Mouse (Mus musculus): ENCODE results near the gene Rad54l. TPM values are rescaled to one million over a fixed set of nuclear protein-coding genes. Genes with fewer than 3 reads are reported as not detected.

The Rad54l gene
- polyA plus RNA-seq, 1 experiment from 2014 or later: 24.3 TPM

- WGBS (ENCODE audit: insufficient replicate concordance): 89% methylated on average over 1 of the region's 1 CpGs
- Histone ChIP-seq H3K9me3 (replicated peaks; ENCODE audit: control insufficient read depth, low read length) (no peaks in the 10 kb centered on the region), H3K27ac (ENCODE audit: low read depth, low read length) (no peak overlapping the region), H3K9ac (ENCODE audit: low read depth, low read length) (no peak overlapping the region), H3K4me3 (ENCODE audit: low read depth, low read length) (no peak overlapping the region), H3K4me2 (no peak overlapping the region), H3K36me3 (ENCODE audit: control insufficient read depth, insufficient read depth, low read length) (peaks cover 2% of the 10 kb centered on the region; the same call in 1 of the 2 replicates), H3K27me3 (ENCODE audit: control insufficient read depth, insufficient read depth, low read length) (no peaks in the 10 kb centered on the region), H3K4me1 (ENCODE audit: control insufficient read depth, insufficient read depth, low read length) (peaks cover 4% of the 10 kb centered on the region; the same call in 1 of the 2 replicates)
- ATAC-seq (replicated peaks; ENCODE audit: insufficient number of reproducible peaks, low FRiP score, low TSS enrichment): no peak
These were observed 75.8 kb downstream of the Rad54l start for GRCm38 (mm10) chr4:116047681-116048080.

GRCm38 (mm10) chr4:116046604-116047003 lies 76.9 kb downstream of the Rad54l start:
- Histone ChIP-seq H3K4me3 (ENCODE audit: low read depth, low read length) (no peak overlapping the region), H3K4me2 (no peak overlapping the region), H3K9me3 (replicated peaks; ENCODE audit: control insufficient read depth, low read length) (no peaks in the 10 kb centered on the region), H3K36me3 (ENCODE audit: control insufficient read depth, insufficient read depth, low read length) (peaks cover 4% of the 10 kb centered on the region; the same call in 1 of the 2 replicates), H3K27ac (ENCODE audit: low read depth, low read length) (no peak overlapping the region), H3K27me3 (ENCODE audit: control insufficient read depth, insufficient read depth, low read length) (no peaks in the 10 kb centered on the region), H3K4me1 (ENCODE audit: control insufficient read depth, insufficient read depth, low read length) (no peaks in the 10 kb centered on the region), H3K9ac (ENCODE audit: low read depth, low read length) (no peak overlapping the region)
- 69% methylated on average over 2 of the region's 2 CpGs for WGBS (ENCODE audit: insufficient replicate concordance)
- ATAC-seq (replicated peaks; ENCODE audit: insufficient number of reproducible peaks, low FRiP score, low TSS enrichment): no peak

Other genes starting within 250 kb of the Rad54l start
- gene Kncn, start 239.3 kb downstream of the Rad54l start, polyA plus RNA-seq (2014; fragmentation: Nextera tagmentation; extraction: Ambion mirVana): not detected in 2 replicates
- not detected in 2 replicates for gene 6430628N08Rik, start 233.0 kb downstream of the Rad54l start, polyA plus RNA-seq (2014; fragmentation: Nextera tagmentation; extraction: Ambion mirVana)
- gene Dmbx1, start 183.8 kb downstream of the Rad54l start, polyA plus RNA-seq (2014; fragmentation: Nextera tagmentation; extraction: Ambion mirVana): not detected in 2 replicates
- 0.94 and 1.1 TPM in 2 replicates for gene Faah, start 105.8 kb downstream of the Rad54l start, polyA plus RNA-seq (2014; fragmentation: Nextera tagmentation; extraction: Ambion mirVana)
- gene Nsun4, start 69.8 kb downstream of the Rad54l start, polyA plus RNA-seq (2014; fragmentation: Nextera tagmentation; extraction: Ambion mirVana): 25.9 and 27.8 TPM in 2 replicates
- 941 and 954 TPM in 2 replicates for gene Uqcrh, start 48.6 kb downstream of the Rad54l start, polyA plus RNA-seq (2014; fragmentation: Nextera tagmentation; extraction: Ambion mirVana)
- gene Lrrc41, start 48.4 kb downstream of the Rad54l start, polyA plus RNA-seq (2014; fragmentation: Nextera tagmentation; extraction: Ambion mirVana): 61.0 and 61.3 TPM in 2 replicates
- 57.9 and 62.2 TPM in 2 replicates for gene Pomgnt1, start 150 bp upstream of the Rad54l start, polyA plus RNA-seq (2014; fragmentation: Nextera tagmentation; extraction: Ambion mirVana)
- 1.6 and 2.3 TPM in 2 replicates for gene Lurap1, start 27.6 kb upstream of the Rad54l start, polyA plus RNA-seq (2014; fragmentation: Nextera tagmentation; extraction: Ambion mirVana)
- gene Tspan1, start 43.9 kb upstream of the Rad54l start, polyA plus RNA-seq (2014; fragmentation: Nextera tagmentation; extraction: Ambion mirVana): not detected in 2 replicates
- not detected in 2 replicates for gene 1700042G07Rik, start 49.7 kb upstream of the Rad54l start, polyA plus RNA-seq (2014; fragmentation: Nextera tagmentation; extraction: Ambion mirVana)
- gene Gm49337, start 49.7 kb upstream of the Rad54l start, polyA plus RNA-seq (2014; fragmentation: Nextera tagmentation; extraction: Ambion mirVana): not detected in 2 replicates
- gene Pik3r3, start 97.9 kb upstream of the Rad54l start, polyA plus RNA-seq (2014; fragmentation: Nextera tagmentation; extraction: Ambion mirVana): 21.5 and 22.4 TPM in 2 replicates

All from heart, embryonic 11.5 days (tissue).